Comparison of ENCODE assay signal across 10 mouse cellular contexts in the genomic region with DNA sequence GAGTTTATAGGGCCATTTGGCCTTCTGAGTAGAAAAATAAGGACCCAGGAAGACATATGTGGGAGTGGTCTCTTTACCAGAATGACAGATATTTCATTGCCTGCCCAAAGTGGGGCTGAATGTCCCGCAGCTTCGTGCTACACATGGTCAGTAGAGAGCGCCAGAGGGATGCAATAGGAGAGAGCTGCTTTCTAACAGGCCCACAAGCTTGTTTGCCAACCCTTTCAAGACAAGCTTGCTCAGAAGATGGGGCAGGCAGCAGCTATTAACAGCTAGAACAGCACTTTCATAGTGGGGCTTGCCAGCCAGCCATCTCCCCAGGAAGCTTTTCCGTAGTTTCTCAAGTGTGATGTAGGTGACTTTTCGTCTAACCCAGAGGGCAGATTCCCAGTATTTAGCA. TPM values are rescaled to one million over a fixed set of nuclear protein-coding genes. Genes with fewer than 3 reads are reported as not detected.
DNase-seq lines count a peak whose midpoint lies in the region; TF ChIP-seq lines count a peak whose summit lies in the region.
"Had no signal": no experiment of that assay in that cellular context is flagged by ENCODE, and none has a peak within 500 bp of the region (broad histone marks: within the 10 kb centered on the region; RNA-seq: fewer than 3 reads in every experiment).

No protein-coding gene starts in this region.

- intact Hi-C loops in left cerebral cortex, adult 2 months (cut with DNase I): loop anchor here (1.0 to 10.0 kb wide), 5 partner anchors 66 to 997 kb away; no protein-coding TSS in a partner anchor
- intact Hi-C loops in left cerebral cortex, postnatal 36 days (cut with DNase I): loop anchor here (1.0 to 10.0 kb wide), 3 partner anchors 163 to 303 kb away; no protein-coding TSS in a partner anchor

- no peak overlapping the region for H3K27ac ChIP-seq in left cerebral cortex, adult 2 months
- H3K27ac ChIP-seq: embryonic facial prominence, embryonic 13.5 days had no signal

- peak; percentile 43 for TF ChIP-seq CTCF in left cerebral cortex, adult 2 months (IDR thresholded peaks at IDR 0.05)

- H3K4me3 ChIP-seq in left cerebral cortex, adult 2 months: no peak overlapping the region
- H3K4me3 ChIP-seq: embryonic facial prominence, embryonic 13.5 days had no signal

- peak; percentile 14 for DNase-seq in adrenal gland, adult 2 months
- DNase-seq in adrenal gland, adult 8-10 months: no peak
- DNase-seq in left cerebral cortex, adult 2 months (ENCODE audit: extremely low spot score in 1 of 2, low spot score in 2 of 2): no peak
- no peak for DNase-seq in left cerebral cortex, postnatal 36 days (ENCODE audit: low spot score in 2 of 2)
- DNase-seq in embryo, embryonic 10.5 days (ENCODE audit: low spot score): peak; percentile 71
- DNase-seq in kidney, postnatal 10 days: peak; percentile 80
- DNase-seq in retina, postnatal 7 days (ENCODE audit: low read depth, low spot score): peak; percentile 17
- DNase-seq in thymus, adult 18-20 months: no peak

RNA-seq across cellular contexts. Expression of a gene that starts 42.0 kb away (rescaled TPM):
- total RNA-seq in adrenal gland, adult 2 months (2021): 10 to 100 TPM; 10.4 to 19.2 TPM
- 18.0 and 18.3 TPM in 2 replicates for polyA plus RNA-seq in adrenal gland, adult 2 months (2012; rRNA removed)
- total RNA-seq in adrenal gland, adult 8-10 months (2022): 10 to 100 TPM; 14.8 to 29.7 (median 18.0) TPM
- not detected for total RNA-seq in left cerebral cortex, adult 2 months (2021)
- not detected for total RNA-seq in left cerebral cortex, postnatal 36 days (2021)
- total RNA-seq: left cerebral cortex, postnatal 25 days had no signal

RNA-seq across cellular contexts. Expression of a gene that starts 46.2 kb away (rescaled TPM):
- 10 to 100 TPM; 24.9 to 37.9 TPM for total RNA-seq in adrenal gland, adult 2 months (2021)
- 34.3 and 36.3 TPM in 2 replicates for polyA plus RNA-seq in adrenal gland, adult 2 months (2012; rRNA removed)
- total RNA-seq in adrenal gland, adult 8-10 months (2022): 10 to 100 TPM; 23.9 to 27.1 (median 26.5) TPM
- total RNA-seq in left cerebral cortex, adult 2 months (2021): 10 to 100 TPM; 67.7 to 69.6 TPM
- total RNA-seq in left cerebral cortex, postnatal 36 days (2021): 10 to 100 TPM; 61.5 to 69.7 TPM

Comparison
In these comparisons a context has a peak if more than half of its experiments do, and no peak if none do; other contexts are left out.
1. DNase-seq: peak in adrenal gland, adult 2 months (single experiment), embryo, embryonic 10.5 days (single experiment), kidney, postnatal 10 days (single experiment) and retina, postnatal 7 days (single experiment); none in adrenal gland, adult 8-10 months (single experiment), left cerebral cortex, adult 2 months (0 of 2), left cerebral cortex, postnatal 36 days (0 of 2) and thymus, adult 18-20 months (0 of 2).
2. RNA of a gene that starts 42.0 kb away (total RNA-seq): 10.4 to 19.2 TPM in adrenal gland, adult 2 months and 14.8 to 29.7 TPM in adrenal gland, adult 8-10 months; not detected in left cerebral cortex, adult 2 months and not detected in left cerebral cortex, postnatal 36 days; every median in the first group is over 10 times any median in the second.